Mouse (Mus musculus) natural killer cell, adult 2 months (primary cell): ENCODE data around the gene Tmbim1.
"Not testable (repeated sequence)": the region's sequence is repeated elsewhere in the genome, so short reads cannot be mapped to it uniquely, and the experiment has no call there.

Experiments used
- DNase-seq, 2 experiments: peaks; one replicate each; pipeline ENCODE4 v3.0.0; 2022; ENCODE audit warnings: low spot score in 2 of 2

Tmbim1 gene

GRCm38 (mm10) chr1:74295456-74296171, 9.8 kb downstream of the Tmbim1 start:
- peak; percentile 59 to 69 for DNase-seq

GRCm38 (mm10) chr1:74294733-74295455, 10.5 kb downstream of the Tmbim1 start:
- DNase-seq: no peak

DNA sequence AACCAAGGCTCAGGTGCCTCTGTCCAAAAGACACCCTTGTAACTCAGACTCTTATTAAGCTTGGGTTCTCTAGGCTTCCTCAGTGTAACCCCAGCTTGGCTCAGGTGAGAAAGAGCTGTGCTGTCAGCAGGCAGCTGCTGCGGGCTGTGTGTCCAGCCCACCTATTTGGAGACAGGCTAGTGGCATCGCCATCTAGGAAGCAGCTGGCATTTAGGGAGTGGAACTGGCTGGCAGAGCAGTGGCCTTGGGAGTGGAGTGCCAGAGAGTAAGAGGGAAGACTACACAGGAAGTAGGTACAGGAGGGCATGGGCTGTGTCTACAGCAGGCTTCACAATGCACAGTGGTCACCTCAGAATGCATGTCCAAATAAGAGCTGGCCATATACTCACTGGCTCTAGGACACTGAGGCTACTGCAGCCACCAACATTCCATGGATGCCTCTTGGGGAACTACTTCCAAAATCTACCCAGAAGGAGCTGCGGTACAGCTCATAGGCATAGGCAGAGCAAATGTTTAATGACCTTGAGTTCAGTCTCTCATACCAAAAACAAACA, 11.3 kb downstream of the Tmbim1 start:
- DNase-seq: no peak

DNA sequence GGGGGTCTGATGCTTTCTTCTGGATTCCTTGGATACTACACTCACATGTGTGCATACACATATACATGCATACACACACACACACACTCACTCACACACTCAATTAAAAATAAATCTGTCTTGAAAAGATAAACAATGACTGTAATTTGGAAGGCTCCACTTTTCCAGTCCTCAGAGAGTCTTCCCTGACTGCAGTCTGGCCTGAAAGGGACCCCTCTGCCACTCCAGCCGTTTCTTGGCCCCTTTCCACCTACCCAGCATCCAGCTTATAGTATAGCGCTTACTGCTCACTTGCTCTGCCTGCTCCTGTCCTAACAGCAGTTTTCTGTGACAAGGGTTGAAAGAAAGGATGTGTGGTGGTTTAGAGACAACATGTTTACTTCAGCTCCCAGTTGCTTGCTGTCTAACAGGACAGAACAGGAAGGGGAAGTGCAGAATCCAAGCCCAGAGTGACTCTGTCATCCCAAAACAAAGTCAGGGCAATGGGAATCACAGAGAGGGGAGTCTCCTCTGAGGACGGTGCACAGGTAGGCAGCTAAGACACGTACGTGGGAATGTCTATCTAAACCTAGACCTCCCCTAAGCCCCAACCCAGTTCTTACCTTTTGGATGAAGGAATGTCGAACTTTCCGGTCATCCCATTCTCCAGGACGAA, 12.0 kb downstream of the Tmbim1 start:
- no peak for DNase-seq

- DNase-seq: no peak
Observed at GRCm38 (mm10) chr1:74292331-74293020, 12.9 kb downstream of the Tmbim1 start.

GRCm38 (mm10) chr1:74290141-74290540, 15.3 kb downstream of the Tmbim1 start:
- DNase-seq: no peak

- no peak for DNase-seq
Observed at GRCm38 (mm10) chr1:74289740-74290139, 15.7 kb downstream of the Tmbim1 start.

GRCm38 (mm10) chr1:74289248-74289647, 16.2 kb downstream of the Tmbim1 start:
- no peak for DNase-seq

- DNase-seq: no peak
Observed at GRCm38 (mm10) chr1:74288327-74288726, 17.1 kb downstream of the Tmbim1 start.

DNA sequence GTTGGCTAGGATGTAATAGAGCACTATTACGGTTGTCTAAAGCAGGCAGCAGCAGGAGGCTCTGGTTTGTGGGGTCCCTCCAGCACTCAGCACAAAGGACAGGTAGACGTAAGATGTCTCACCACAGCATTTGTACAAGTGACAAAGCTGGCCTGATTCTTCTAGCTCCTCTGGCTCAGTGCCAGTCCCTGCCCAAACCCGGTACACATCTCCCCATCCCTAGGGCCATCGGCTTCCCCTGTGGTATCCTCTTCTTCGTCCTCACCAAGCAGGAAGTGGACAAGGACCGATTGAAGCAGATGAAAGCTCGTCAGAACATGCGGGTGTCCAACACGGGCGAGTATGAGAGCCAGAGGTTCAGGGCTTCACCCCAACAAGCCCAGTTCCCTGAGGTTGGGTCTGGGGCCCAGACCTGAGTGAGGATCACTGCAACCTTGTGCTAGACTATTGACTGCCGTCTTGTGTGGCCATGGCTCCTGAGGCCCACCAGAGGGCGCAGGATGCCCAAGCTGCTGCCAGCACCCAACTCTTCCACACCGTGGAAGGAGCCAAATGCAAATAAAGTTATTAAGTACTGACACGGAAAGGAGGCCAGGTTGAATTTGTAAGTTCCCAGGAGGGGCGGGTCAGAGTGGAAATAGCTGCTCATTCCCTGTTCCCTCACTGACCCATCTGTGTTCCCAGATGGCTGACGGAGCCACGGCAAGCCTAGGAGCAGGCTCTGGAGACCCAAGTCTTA, 18.4 kb downstream of the Tmbim1 start:
- DNase-seq: not testable (repeated sequence)

DNA sequence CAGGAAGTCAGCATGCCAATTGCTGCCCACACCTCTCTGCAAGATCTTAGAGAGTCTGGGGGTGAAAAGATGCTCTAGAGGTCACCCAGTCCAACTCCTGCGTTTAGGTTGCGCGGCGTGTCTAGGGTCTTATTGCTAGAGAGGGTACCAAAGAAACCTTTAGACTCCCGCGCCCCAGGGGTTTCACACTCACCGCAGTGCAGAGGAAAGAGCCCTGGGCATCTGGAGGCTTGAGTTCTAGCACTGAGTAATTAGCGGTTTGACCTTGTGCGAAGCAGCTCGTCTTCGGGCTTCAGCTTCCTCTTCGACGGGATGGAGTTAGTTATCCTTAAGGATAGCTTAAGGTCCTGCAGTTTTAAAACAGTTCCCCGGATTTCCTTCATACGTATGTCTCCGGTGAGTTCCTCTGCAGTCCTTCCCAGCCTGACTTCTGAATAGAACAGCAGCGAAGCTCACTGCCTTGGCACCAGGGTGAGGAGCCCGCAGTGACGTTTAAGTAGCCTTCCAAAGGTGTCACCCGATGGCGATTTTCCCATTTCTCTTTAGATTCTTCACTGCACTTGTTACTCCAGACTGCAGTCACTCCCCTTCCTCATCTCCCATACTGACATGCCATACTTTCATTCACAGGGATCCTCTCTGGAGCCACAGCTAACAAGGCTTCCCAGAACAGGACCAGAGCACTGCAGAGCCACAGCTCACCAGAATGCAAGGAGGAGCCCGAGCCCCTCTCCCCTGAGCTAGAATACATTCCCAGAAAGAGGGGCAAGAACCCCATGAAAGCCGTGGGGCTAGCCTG, 20.0 kb downstream of the Tmbim1 start:
- no peak for DNase-seq

- peak; percentile 100 for DNase-seq
Observed at GRCm38 (mm10) chr1:74284543-74285160, 20.8 kb downstream of the Tmbim1 start, which contains the start of the genes Aamp and Pnkd. TSS of gene Aamp (minus strand) at chr1:74284738. TSS of gene Pnkd (plus strand) at chr1:74284930.

GRCm38 (mm10) chr1:74283686-74284463, 21.5 kb downstream of the Tmbim1 start:
- peak; percentile 28 to 41 for DNase-seq

DNA sequence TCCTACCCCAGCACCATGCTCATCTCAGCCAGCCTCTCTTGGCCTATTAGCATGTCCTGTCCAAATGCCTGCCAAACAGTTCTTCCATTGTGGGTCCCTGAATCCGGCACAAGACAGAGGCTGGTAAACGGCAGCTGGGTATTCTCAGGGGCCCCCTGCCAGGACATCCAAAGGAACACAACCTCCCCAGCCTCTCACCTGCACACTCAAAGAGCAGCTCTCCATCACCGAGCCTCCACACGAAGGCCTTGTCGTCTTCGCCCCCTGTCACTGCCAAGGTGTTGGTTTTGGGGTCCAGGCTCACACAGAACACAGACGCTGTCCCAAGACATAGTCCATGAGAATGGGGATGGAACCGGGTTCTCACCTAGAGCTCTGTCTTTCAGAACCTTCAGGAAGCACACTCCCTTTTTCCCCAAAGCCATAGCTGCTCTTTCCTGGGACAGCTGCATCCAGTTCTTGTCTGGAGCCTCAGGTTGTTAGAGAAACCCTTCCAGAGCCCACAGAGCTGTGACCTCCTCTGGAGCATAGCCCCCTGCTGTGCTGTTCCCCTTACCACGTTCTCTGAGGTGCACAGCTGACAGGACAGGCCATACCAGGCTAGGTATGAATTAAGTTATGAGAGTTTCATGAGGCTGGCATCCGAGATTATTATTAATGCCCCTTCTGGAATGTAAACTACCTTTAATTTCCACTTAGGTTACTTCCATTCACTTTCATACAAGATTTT, 22.4 kb downstream of the Tmbim1 start:
- DNase-seq: no peak

DNA sequence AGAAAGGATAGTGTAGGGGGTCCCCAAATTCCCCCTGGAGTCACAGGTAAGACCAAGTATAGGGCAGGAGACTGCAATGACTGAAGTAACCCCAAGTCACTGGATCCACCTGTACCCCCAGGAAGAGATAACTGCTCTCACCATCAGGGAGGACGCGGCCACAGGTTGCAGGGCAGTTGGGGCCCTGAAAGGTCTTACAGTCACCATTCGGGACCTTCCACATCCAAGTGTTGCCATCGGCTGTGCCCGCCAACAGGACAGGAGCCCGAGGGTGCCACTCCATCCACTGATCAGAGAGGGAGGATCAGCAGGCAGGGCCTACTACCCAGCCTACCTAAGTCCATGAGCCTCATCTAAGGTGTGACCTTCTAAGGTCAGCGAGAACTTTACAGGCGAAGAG, 23.5 kb downstream of the Tmbim1 start:
- DNase-seq: no peak

DNA sequence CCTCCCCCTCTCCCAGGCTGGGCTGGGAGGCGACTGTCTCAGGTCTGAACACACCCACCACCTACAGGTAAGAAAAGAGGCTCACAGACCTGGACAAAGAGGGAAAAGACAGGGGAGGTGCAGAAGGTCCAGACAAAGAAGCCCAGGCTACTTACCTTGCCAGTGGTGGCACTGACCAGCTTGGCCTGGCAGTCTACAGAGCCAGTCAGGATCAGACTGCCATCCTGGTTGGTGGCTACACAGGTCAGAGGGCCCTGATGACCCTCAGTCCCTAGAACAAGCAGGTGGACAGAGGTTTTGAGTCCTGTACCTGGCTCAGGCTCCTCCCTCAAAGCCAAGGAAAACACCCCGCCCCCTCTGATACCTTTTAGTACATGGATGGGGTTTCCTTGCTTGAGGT, 24.1 kb downstream of the Tmbim1 start:
- no peak for DNase-seq

GRCm38 (mm10) chr1:74280591-74281325, 24.7 kb downstream of the Tmbim1 start:
- DNase-seq: no peak

DNA sequence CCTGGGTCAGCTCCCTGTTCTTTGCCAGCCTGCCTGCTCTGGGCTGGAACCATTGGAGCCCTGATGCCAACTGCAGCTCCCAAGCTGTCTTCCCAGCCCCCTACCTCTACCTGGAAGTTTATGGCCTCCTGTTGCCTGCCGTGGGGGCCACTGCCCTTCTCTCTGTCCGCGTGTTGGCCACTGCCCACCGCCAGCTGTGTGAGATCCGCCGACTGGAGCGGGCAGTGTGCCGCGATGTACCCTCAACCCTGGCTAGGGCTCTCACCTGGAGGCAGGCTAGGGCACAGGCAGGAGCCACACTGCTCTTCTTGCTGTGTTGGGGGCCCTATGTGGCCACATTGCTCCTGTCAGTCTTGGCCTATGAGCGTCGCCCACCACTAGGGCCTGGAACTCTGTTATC, 26.4 kb downstream of the Tmbim1 start:
- DNase-seq: no peak
